Mouse (Mus musculus): ENCODE measurements at regions not wholly inside any gene's neighbourhood (a gene's known extent, or its start where the extent isn't known, plus 50 kb on each side); places are given as distances from the start of the nearest gene placed in this dataset.
A peak's percentile ranks its signal among the peaks of the same experiment; 100 is the strongest.

- Histone ChIP-seq H3K4me3 (no peak overlapping the region), H3K27ac (no peak overlapping the region), H3K4me2 (no peak overlapping the region), H3K9ac (no peak overlapping the region), H3K4me1 (peaks cover 32% of the 10 kb centered on the region), H3K27me3 (no peaks in the 10 kb centered on the region), H3K9me3 (replicated peaks) (no peaks in the 10 kb centered on the region), H3K36me3 (ENCODE audit: poor library complexity, severe bottlenecking) (no peaks in the 10 kb centered on the region)
- ATAC-seq, result no peak
- WGBS, result 70% methylated on average over 4 of the region's 4 CpGs
These were observed 581.0 kb downstream of the Tmem182 start for GRCm38 (mm10) chr1:41386435-41386834.

GRCm38 (mm10) chr1:41390102-41390884 lies 584.9 kb downstream of the Tmem182 start:
- Histone ChIP-seq H3K9ac (no peak overlapping the region), H3K4me2 (peak overlapping the region; percentile 25), H3K27me3 (no peaks in the 10 kb centered on the region), H3K27ac (peak overlapping the region; percentile 33), H3K4me3 (no peak overlapping the region), H3K9me3 (replicated peaks) (no peaks in the 10 kb centered on the region), H3K4me1 (peaks cover 27% of the 10 kb centered on the region), H3K36me3 (ENCODE audit: poor library complexity, severe bottlenecking) (no peaks in the 10 kb centered on the region)
- under 1% methylated on average over 11 of the region's 11 CpGs for WGBS
- ATAC-seq, result peak; percentile 95

- H3K4me3 ChIP-seq, result no peak overlapping the region
- H3K27me3 ChIP-seq, result no peaks in the 10 kb centered on the region
- H3K36me3 ChIP-seq (ENCODE audit: poor library complexity, severe bottlenecking), result no peaks in the 10 kb centered on the region
- no peak for ATAC-seq
- no peaks in the 10 kb centered on the region for H3K9me3 ChIP-seq (replicated peaks)
- no peak overlapping the region for H3K4me2 ChIP-seq
- H3K4me1 ChIP-seq, result peaks cover 27% of the 10 kb centered on the region
- WGBS, result 42% methylated on average over 7 of the region's 7 CpGs
- H3K27ac ChIP-seq, result no peak overlapping the region
- H3K9ac ChIP-seq, result no peak overlapping the region
These were observed 585.7 kb downstream of the Tmem182 start for GRCm38 (mm10) chr1:41391071-41391470.

GRCm38 (mm10) chr1:41393287-41393686 lies 587.9 kb downstream of the Tmem182 start:
- no peak for ATAC-seq
- Histone ChIP-seq H3K9ac (no peak overlapping the region), H3K27ac (no peak overlapping the region), H3K4me2 (no peak overlapping the region), H3K4me1 (peaks cover 27% of the 10 kb centered on the region), H3K27me3 (no peaks in the 10 kb centered on the region), H3K36me3 (ENCODE audit: poor library complexity, severe bottlenecking) (no peaks in the 10 kb centered on the region), H3K4me3 (no peak overlapping the region), H3K9me3 (replicated peaks) (no peaks in the 10 kb centered on the region)
- 84% methylated on average over 4 of the region's 4 CpGs for WGBS

- no peaks in the 10 kb centered on the region for H3K27me3 ChIP-seq
- H3K4me2 ChIP-seq, result no peak overlapping the region
- 82% methylated on average over 3 of the region's 3 CpGs for WGBS
- no peak overlapping the region for H3K4me3 ChIP-seq
- no peak overlapping the region for H3K9ac ChIP-seq
- no peaks in the 10 kb centered on the region for H3K9me3 ChIP-seq (replicated peaks)
- ATAC-seq, result no peak
- peaks cover 12% of the 10 kb centered on the region for H3K4me1 ChIP-seq
- H3K36me3 ChIP-seq (ENCODE audit: poor library complexity, severe bottlenecking), result no peaks in the 10 kb centered on the region
- no peak overlapping the region for H3K27ac ChIP-seq
These were observed 589.7 kb downstream of the Tmem182 start for GRCm38 (mm10) chr1:41395081-41395480.

- H3K4me1 ChIP-seq, result no peaks in the 10 kb centered on the region
- no peak overlapping the region for H3K9ac ChIP-seq
- H3K9me3 ChIP-seq (replicated peaks), result no peaks in the 10 kb centered on the region
- H3K36me3 ChIP-seq (ENCODE audit: poor library complexity, severe bottlenecking), result no peaks in the 10 kb centered on the region
- H3K27ac ChIP-seq, result no peak overlapping the region
- no peak overlapping the region for H3K4me3 ChIP-seq
- 82% methylated on average over 5 of the region's 5 CpGs for WGBS
- H3K27me3 ChIP-seq, result no peaks in the 10 kb centered on the region
- H3K4me2 ChIP-seq, result no peak overlapping the region
- no peak for ATAC-seq
These were observed 605.1 kb downstream of the Tmem182 start for GRCm38 (mm10) chr1:41410533-41410932.

- no peaks in the 10 kb centered on the region for H3K36me3 ChIP-seq (ENCODE audit: poor library complexity, severe bottlenecking)
- no peak overlapping the region for H3K4me3 ChIP-seq
- no peaks in the 10 kb centered on the region for H3K27me3 ChIP-seq
- H3K4me2 ChIP-seq, result no peak overlapping the region
- no peak for ATAC-seq
- no peaks in the 10 kb centered on the region for H3K4me1 ChIP-seq
- H3K9me3 ChIP-seq (replicated peaks), result no peaks in the 10 kb centered on the region
- no peak overlapping the region for H3K27ac ChIP-seq
- H3K9ac ChIP-seq, result no peak overlapping the region
- WGBS, result 95% methylated on average over 3 of the region's 3 CpGs
These were observed 606.2 kb downstream of the Tmem182 start for GRCm38 (mm10) chr1:41411641-41412040.

- Histone ChIP-seq H3K4me3 (no peak overlapping the region), H3K36me3 (ENCODE audit: poor library complexity, severe bottlenecking) (no peaks in the 10 kb centered on the region), H3K9ac (no peak overlapping the region), H3K9me3 (replicated peaks) (no peaks in the 10 kb centered on the region), H3K27me3 (no peaks in the 10 kb centered on the region), H3K4me1 (no peaks in the 10 kb centered on the region), H3K27ac (no peak overlapping the region), H3K4me2 (no peak overlapping the region)
- WGBS, result 92% methylated on average over 8 of the region's 8 CpGs
- ATAC-seq, result no peak
These were observed 606.7 kb downstream of the Tmem182 start for GRCm38 (mm10) chr1:41412078-41412477.

- Histone ChIP-seq H3K27ac (no peak overlapping the region), H3K4me1 (no peaks in the 10 kb centered on the region), H3K9ac (no peak overlapping the region), H3K4me3 (no peak overlapping the region), H3K27me3 (no peaks in the 10 kb centered on the region), H3K4me2 (no peak overlapping the region), H3K36me3 (ENCODE audit: poor library complexity, severe bottlenecking) (no peaks in the 10 kb centered on the region), H3K9me3 (replicated peaks) (no peaks in the 10 kb centered on the region)
- no peak for ATAC-seq
- 89% methylated on average over 3 of the region's 3 CpGs for WGBS
These were observed 615.3 kb downstream of the Tmem182 start for GRCm38 (mm10) chr1:41420489-41421327.

- 9% methylated on average over 6 of the region's 6 CpGs for WGBS
These were observed 622.5 kb downstream of the Tmem182 start for GRCm38 (mm10) chr1:41427853-41428252.

GRCm38 (mm10) chr1:41431127-41431690 lies 625.8 kb downstream of the Tmem182 start:
- Histone ChIP-seq H3K4me1 (peaks cover 38% of the 10 kb centered on the region), H3K9ac (no peak overlapping the region), H3K4me2 (peak overlapping the region; percentile 39), H3K9me3 (replicated peaks) (no peaks in the 10 kb centered on the region), H3K27ac (peak overlapping the region; percentile 11; the same call in 1 of the 2 replicates), H3K27me3 (no peaks in the 10 kb centered on the region), H3K4me3 (no peak overlapping the region), H3K36me3 (ENCODE audit: poor library complexity, severe bottlenecking) (no peaks in the 10 kb centered on the region)
- WGBS, result 7% methylated on average over 7 of the region's 7 CpGs
- peak; percentile 82 for ATAC-seq

More at GRCm38 (mm10) chr1:41427853-41428252, 622.5 kb downstream of the Tmem182 start:
- Histone ChIP-seq H3K4me3 (no peak overlapping the region), H3K9me3 (replicated peaks) (no peaks in the 10 kb centered on the region), H3K36me3 (ENCODE audit: poor library complexity, severe bottlenecking) (no peaks in the 10 kb centered on the region), H3K27ac (no peak overlapping the region), H3K4me1 (peaks cover 38% of the 10 kb centered on the region), H3K9ac (no peak overlapping the region), H3K4me2 (no peak overlapping the region), H3K27me3 (no peaks in the 10 kb centered on the region)
- peak; percentile 73 for ATAC-seq

- H3K4me3 ChIP-seq, result no peak overlapping the region
- H3K36me3 ChIP-seq (ENCODE audit: poor library complexity, severe bottlenecking), result no peaks in the 10 kb centered on the region
- peaks cover 15% of the 10 kb centered on the region for H3K4me1 ChIP-seq
- ATAC-seq, result no peak
- no peaks in the 10 kb centered on the region for H3K9me3 ChIP-seq (replicated peaks)
- no peak overlapping the region for H3K4me2 ChIP-seq
- H3K9ac ChIP-seq, result no peak overlapping the region
- H3K27ac ChIP-seq, result no peak overlapping the region
- no peaks in the 10 kb centered on the region for H3K27me3 ChIP-seq
- 88% methylated on average over 3 of the region's 3 CpGs for WGBS
These were observed 630.0 kb downstream of the Tmem182 start for GRCm38 (mm10) chr1:41435379-41435778.

Data from forebrain, embryonic 13.5 days (tissue).